9 mouse cellular contexts compared by ENCODE assay signal in the genomic region with DNA sequence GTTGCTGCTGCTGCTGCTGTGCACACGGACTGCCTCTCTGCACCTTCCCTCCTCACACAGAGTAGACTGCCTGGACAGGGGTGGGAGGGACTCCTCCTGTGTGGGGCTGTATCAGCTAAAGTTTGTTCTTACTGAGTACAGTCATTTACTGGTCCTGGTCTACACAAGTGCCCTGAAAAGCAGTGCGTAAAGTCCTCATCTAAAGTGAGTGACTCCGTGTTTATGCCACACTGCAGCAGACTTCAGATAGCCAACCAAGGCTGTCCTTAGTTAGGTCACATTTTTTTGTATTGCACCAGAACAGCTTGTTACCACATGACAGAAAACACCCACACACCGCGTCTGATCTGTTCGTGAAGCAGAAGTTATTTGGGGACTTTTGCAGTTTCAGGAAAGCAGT. TPM values are rescaled to one million over a fixed set of nuclear protein-coding genes. Genes with fewer than 3 reads are reported as not detected.
DNase-seq lines count a peak whose midpoint lies in the region; ATAC-seq lines count a peak whose summit lies in the region.
"Had no signal": no experiment of that assay in that cellular context is flagged by ENCODE, and none has a peak within 500 bp of the region (broad histone marks: within the 10 kb centered on the region; RNA-seq: fewer than 3 reads in every experiment).

No protein-coding gene starts in this region.

- peak; percentile 93 for ATAC-seq in activated CD4-positive, CD25-positive, alpha-beta regulatory T cell, adult 4 months
- ATAC-seq in inflammation-experienced regulatory T-cells, adult 6 months: peak; percentile 97
- no peak for ATAC-seq in hindbrain, embryonic 12.5 days (ENCODE audit: low FRiP score)

- WGBS in hindbrain, embryonic 12.5 days: 88% methylated on average over 6 of the region's 6 CpGs

- no peak overlapping the region for H3K9ac ChIP-seq in hindbrain, embryonic 12.5 days

- no peak overlapping the region for H3K27ac ChIP-seq in hindbrain, embryonic 12.5 days
- H3K27ac ChIP-seq: kidney, postnatal 0 days had no signal

- no peak overlapping the region for H3K4me2 ChIP-seq in hindbrain, embryonic 12.5 days (replicated peaks)

- intact Hi-C loops in left cerebral cortex, postnatal 4 days (cut with DNase I): no loop called here

- H3K4me3 ChIP-seq in hindbrain, embryonic 12.5 days: no peak overlapping the region

- H3K9me3 ChIP-seq in hindbrain, embryonic 12.5 days (replicated peaks): no peaks in the 10 kb centered on the region

- peak; percentile 66 for DNase-seq in left cerebral cortex, adult 11 months (ENCODE audit: low spot score)
- DNase-seq in left cerebral cortex, postnatal 4 days: no peak
- peak; percentile 11 to 37 for DNase-seq in natural killer cell, adult 2 months (ENCODE audit: low spot score in 2 of 2)
- no peak for DNase-seq in embryo, embryonic 9.5 days (ENCODE audit: extremely low spot score)
- DNase-seq in gastrocnemius, postnatal 10 days: no peak

- peaks cover 3% of the 10 kb centered on the region for H3K4me1 ChIP-seq in hindbrain, embryonic 12.5 days

- H3K36me3 ChIP-seq in hindbrain, embryonic 12.5 days: peaks cover 16% of the 10 kb centered on the region; the same call in 1 of the 2 replicates

- H3K27me3 ChIP-seq in hindbrain, embryonic 12.5 days: no peaks in the 10 kb centered on the region

RNA-seq across cellular contexts. Expression of gene Plekha1, which starts 27.4 kb away (rescaled TPM):
- 100 to 1,000 TPM; 132 to 140 TPM for total RNA-seq in left cerebral cortex, postnatal 4 days (2021)
- 10 to 100 TPM; 18.9 to 21.7 TPM for polyA plus RNA-seq in activated CD4-positive, CD25-positive, alpha-beta regulatory T cell, adult 4 months (2017; shearing (Covaris generic))
- 10 to 100 TPM; 13.8 to 36.3 (median 27.6) TPM for polyA plus RNA-seq in inflammation-experienced regulatory T-cells, adult 6 months (2017; shearing (Covaris generic))
- 56.5 and 59.0 TPM in 2 replicates for polyA plus RNA-seq in hindbrain, embryonic 12.5 days (2016; fragmentation: Nextera tagmentation; extraction: Ambion mirVana)
- 10 to 100 TPM; 30.9 to 32.5 TPM for total RNA-seq in gastrocnemius, postnatal 10 days (2021)

RNA-seq across cellular contexts. Expression of gene Htra1, which starts 42.9 kb away (rescaled TPM):
- 10 to 100 TPM; 45.2 to 48.8 TPM for total RNA-seq in left cerebral cortex, postnatal 4 days (2021)
- under 1 TPM in 1 of 2 experiments, not detected in 1; 0.21 TPM for polyA plus RNA-seq in activated CD4-positive, CD25-positive, alpha-beta regulatory T cell, adult 4 months (2017; shearing (Covaris generic))
- not detected for polyA plus RNA-seq in inflammation-experienced regulatory T-cells, adult 6 months (2017; shearing (Covaris generic))
- polyA plus RNA-seq in hindbrain, embryonic 12.5 days (2016; fragmentation: Nextera tagmentation; extraction: Ambion mirVana): 19.0 and 23.8 TPM in 2 replicates
- total RNA-seq in gastrocnemius, postnatal 10 days (2021): 100 to 1,000 TPM in 1 of 2 experiments, 10 to 100 TPM in 1; 93.5 to 103 TPM

Comparison
In these comparisons a context has a peak if more than half of its experiments do, and no peak if none do; other contexts are left out.
1. DNase-seq: peak in left cerebral cortex, adult 11 months (single experiment) and natural killer cell, adult 2 months (2 of 2); none in left cerebral cortex, postnatal 4 days (single experiment), embryo, embryonic 9.5 days (single experiment) and gastrocnemius, postnatal 10 days (single experiment).
2. RNA of gene Htra1, which starts 42.9 kb away (polyA plus RNA-seq): 19.0 to 23.8 TPM in hindbrain, embryonic 12.5 days; 0.21 TPM in activated CD4-positive, CD25-positive, alpha-beta regulatory T cell, adult 4 months and not detected in inflammation-experienced regulatory T-cells, adult 6 months; every median in the first group is over 10 times any median in the second.